Mouse (Mus musculus): ENCODE measurements around the gene Sltm. TPM values are rescaled to one million over a fixed set of nuclear protein-coding genes. Genes with fewer than 3 reads are reported as not detected.

The Sltm gene
- total and polyA plus RNA-seq, 3 experiments: 44.0 to 70.0 (median 62.3) TPM

- Histone ChIP-seq H3K79me2 (ENCODE audit: control insufficient read depth, insufficient read depth, low read length, poor library complexity) (no peaks in the 10 kb centered on the region; the same call in 1 of the 2 replicates), H3K4me3 (ENCODE audit: control insufficient read depth in 1 of 2, insufficient read depth in 1 of 2, low read depth in 2 of 2, low read length in 2 of 2) (no peak overlapping the region), H3K9me3 (replicated peaks; ENCODE audit: insufficient read depth, low read length) (no peaks in the 10 kb centered on the region), H3K27me3 (ENCODE audit: control insufficient read depth in 1 of 2, insufficient read depth in 2 of 2, low read length in 2 of 2) (no peaks in the 10 kb centered on the region), H3K9ac (ENCODE audit: control insufficient read depth, low read depth, low read length, poor library complexity, severe bottlenecking) (no peak overlapping the region), H3K4me1 (ENCODE audit: control insufficient read depth in 1 of 2, insufficient read depth in 2 of 2, low read length in 2 of 2) (peaks cover 18 to 19% of the 10 kb centered on the region in 2 experiments), H3K27ac (ENCODE audit: control insufficient read depth, low read depth, low read length) (no peak overlapping the region), H3K36me3 (ENCODE audit: control insufficient read depth in 1 of 2, insufficient read depth in 2 of 2, low read length in 2 of 2) (peaks cover 51 to 63% of the 10 kb centered on the region in 2 experiments)
- DNase-seq (ENCODE audit: low read depth, low spot score): peak; percentile 74
- TF ChIP-seq GABPA (IDR thresholded peaks at IDR 0.05; ENCODE audit: low read depth, low read length): 0 out of 2 replicates have a peak, but pooled peaks have one; percentile 26
- peak; percentile 67; the same call in 1 of the 2 replicates for TF ChIP-seq MAFK (IDR thresholded peaks at IDR 0.05; ENCODE audit: borderline replicate concordance, low read depth, low read length)
- 0 out of 4 replicates have a peak, but pooled peaks of 1 of the 2 experiments have one; percentile 5 for TF ChIP-seq EP300 (IDR thresholded peaks at IDR 0.05; ENCODE audit: low read depth in 1 of 2, low read length in 2 of 2)
- TF ChIP-seq HCFC1 (IDR thresholded peaks at IDR 0.05; ENCODE audit: low read depth, low read length): no peak
These were observed 38.4 kb downstream of the Sltm start for GRCm38 (mm10) chr9:70580956-70581355.

GRCm38 (mm10) chr9:70584641-70585040, 42.1 kb downstream of the Sltm start:
- Histone ChIP-seq H3K36me3 (ENCODE audit: control insufficient read depth in 1 of 2, insufficient read depth in 2 of 2, low read length in 2 of 2) (peaks cover 48 to 68% of the 10 kb centered on the region in 2 experiments), H3K4me3 (ENCODE audit: control insufficient read depth in 1 of 2, insufficient read depth in 1 of 2, low read depth in 2 of 2, low read length in 2 of 2) (no peak overlapping the region), H3K27me3 (ENCODE audit: control insufficient read depth in 1 of 2, insufficient read depth in 2 of 2, low read length in 2 of 2) (no peaks in the 10 kb centered on the region), H3K9me3 (replicated peaks; ENCODE audit: insufficient read depth, low read length) (no peaks in the 10 kb centered on the region), H3K9ac (ENCODE audit: control insufficient read depth, low read depth, low read length, poor library complexity, severe bottlenecking) (peak overlapping the region; percentile 23; the same call in 1 of the 2 replicates), H3K27ac (ENCODE audit: control insufficient read depth, low read depth, low read length) (peak overlapping the region; percentile 80), H3K4me1 (ENCODE audit: control insufficient read depth in 1 of 2, insufficient read depth in 2 of 2, low read length in 2 of 2) (peaks cover 19 to 20% of the 10 kb centered on the region in 2 experiments), H3K79me2 (ENCODE audit: control insufficient read depth, insufficient read depth, low read length, poor library complexity) (no peaks in the 10 kb centered on the region; the same call in 1 of the 2 replicates)
- TF ChIP-seq E2F4 (IDR thresholded peaks at IDR 0.05; ENCODE audit: borderline replicate concordance, low read depth, low read length) (no peak), MYC (IDR thresholded peaks at IDR 0.05; ENCODE audit: low read depth, low read length) (no peak), MAX (IDR thresholded peaks at IDR 0.05; ENCODE audit: low read length) (no peak), NELFE (IDR thresholded peaks at IDR 0.05; ENCODE audit: low read depth, low read length) (no peak), MAZ (IDR thresholded peaks at IDR 0.05; ENCODE audit: low read depth, low read length) (no peak), TCF12 (IDR thresholded peaks at IDR 0.05; ENCODE audit: low read depth, low read length) (no peak), CTCF (IDR thresholded peaks at IDR 0.05 in 2 of 3, conservative IDR thresholded peaks at IDR 0.05 in 1 of 3; ENCODE audit: control insufficient read depth in 1 of 3, insufficient read depth in 1 of 3, low read depth in 2 of 3, low read length in 3 of 3, poor library complexity in 1 of 3, severe bottlenecking in 1 of 3) (no peak), HCFC1 (IDR thresholded peaks at IDR 0.05; ENCODE audit: low read depth, low read length) (no peak), MYB (IDR thresholded peaks at IDR 0.05; ENCODE audit: low read depth, low read length) (no peak), RCOR1 (IDR thresholded peaks at IDR 0.05; ENCODE audit: low read depth, low read length) (no peak)
- no peak for DNase-seq (ENCODE audit: low read depth, low spot score)

- H3K27ac ChIP-seq (ENCODE audit: control insufficient read depth, low read depth, low read length): peak overlapping the region; percentile 80
- H3K36me3 ChIP-seq (ENCODE audit: control insufficient read depth in 1 of 2, insufficient read depth in 2 of 2, low read length in 2 of 2): peaks cover 48 to 67% of the 10 kb centered on the region in 2 experiments
- TF ChIP-seq USF1 (IDR thresholded peaks at IDR 0.05; ENCODE audit: low read depth, low read length) (no peak), ELF1 (IDR thresholded peaks at IDR 0.05; ENCODE audit: low read depth, low read length) (peak; percentile 45; the same call in 1 of the 2 replicates), HCFC1 (IDR thresholded peaks at IDR 0.05; ENCODE audit: low read depth, low read length) (peak; percentile 53), GABPA (IDR thresholded peaks at IDR 0.05; ENCODE audit: low read depth, low read length) (no peak), POLR2AphosphoS2 (IDR thresholded peaks at IDR 0.05; ENCODE audit: low read length) (no peak), SMC3 (IDR thresholded peaks at IDR 0.05; ENCODE audit: low read depth, low read length) (no peak), TCF12 (IDR thresholded peaks at IDR 0.05; ENCODE audit: low read depth, low read length) (peak; percentile 41; the same call in 1 of the 2 replicates), USF2 (IDR thresholded peaks at IDR 0.05; ENCODE audit: borderline replicate concordance in 1 of 2, insufficient read depth in 1 of 2, low read depth in 1 of 2, low read length in 2 of 2) (no peak), MAZ (IDR thresholded peaks at IDR 0.05; ENCODE audit: low read depth, low read length) (no peak), GATA1 (IDR thresholded peaks at IDR 0.05; ENCODE audit: low read depth, low read length) (peak; percentile 66), JUND (IDR thresholded peaks at IDR 0.05; ENCODE audit: low read depth, low read length) (peak; percentile 33; the same call in 1 of the 2 replicates), TAL1 (IDR thresholded peaks at IDR 0.05; ENCODE audit: low read length) (no peak), ETS1 (IDR thresholded peaks at IDR 0.05; ENCODE audit: low read depth, low read length) (peak; percentile 87), NELFE (IDR thresholded peaks at IDR 0.05; ENCODE audit: low read depth, low read length) (no peak), CHD1 (IDR thresholded peaks at IDR 0.05; ENCODE audit: low read depth, low read length) (no peak), MYB (IDR thresholded peaks at IDR 0.05; ENCODE audit: low read depth, low read length) (peak; percentile 94), ZNF384 (IDR thresholded peaks at IDR 0.05; ENCODE audit: low read depth, low read length) (peak; percentile 63; the same call in 1 of the 2 replicates)
These were observed 42.6 kb downstream of the Sltm start for GRCm38 (mm10) chr9:70585172-70585571.

More at GRCm38 (mm10) chr9:70585172-70585571, 42.6 kb downstream of the Sltm start:
- DNase-seq (ENCODE audit: low read depth, low spot score): peak; percentile 89
- H3K4me1 ChIP-seq (ENCODE audit: control insufficient read depth in 1 of 2, insufficient read depth in 2 of 2, low read length in 2 of 2): peaks cover 19 to 24% of the 10 kb centered on the region in 2 experiments
- H3K79me2 ChIP-seq (ENCODE audit: control insufficient read depth, insufficient read depth, low read length, poor library complexity): no peaks in the 10 kb centered on the region; the same call in 1 of the 2 replicates
- no peak overlapping the region for H3K4me3 ChIP-seq (ENCODE audit: control insufficient read depth in 1 of 2, insufficient read depth in 1 of 2, low read depth in 2 of 2, low read length in 2 of 2)
- no peaks in the 10 kb centered on the region for H3K9me3 ChIP-seq (replicated peaks; ENCODE audit: insufficient read depth, low read length)
- no peaks in the 10 kb centered on the region for H3K27me3 ChIP-seq (ENCODE audit: control insufficient read depth in 1 of 2, insufficient read depth in 2 of 2, low read length in 2 of 2)
- peak overlapping the region; percentile 1; the same call in 1 of the 2 replicates for H3K9ac ChIP-seq (ENCODE audit: control insufficient read depth, low read depth, low read length, poor library complexity, severe bottlenecking)
